Mouse (Mus musculus): Measurements from ENCODE around the gene Fbxw21. TPM values are rescaled to one million over a fixed set of nuclear protein-coding genes. Genes with fewer than 3 reads are reported as not detected.

The Fbxw21 gene
- polyA plus RNA-seq, 1 experiment from 2014 or later = not detected

- no peak for ATAC-seq
- Histone ChIP-seq H3K9ac (replicated peaks) (no peak overlapping the region), H3K4me2 (replicated peaks) (no peak overlapping the region), H3K9me3 (no peaks in the 10 kb centered on the region), H3K36me3 (peaks cover 100% of the 10 kb centered on the region), H3K4me1 (replicated peaks) (no peaks in the 10 kb centered on the region), H3K27ac (no peak overlapping the region), H3K27me3 (no peaks in the 10 kb centered on the region), H3K4me3 (replicated peaks) (no peak overlapping the region)
- WGBS = 95% methylated on average over 11 of the region's 11 CpGs
Observed at GRCm38 (mm10) chr9:109110240-109110639, 51.6 kb downstream of the Fbxw21 start.

DNA sequence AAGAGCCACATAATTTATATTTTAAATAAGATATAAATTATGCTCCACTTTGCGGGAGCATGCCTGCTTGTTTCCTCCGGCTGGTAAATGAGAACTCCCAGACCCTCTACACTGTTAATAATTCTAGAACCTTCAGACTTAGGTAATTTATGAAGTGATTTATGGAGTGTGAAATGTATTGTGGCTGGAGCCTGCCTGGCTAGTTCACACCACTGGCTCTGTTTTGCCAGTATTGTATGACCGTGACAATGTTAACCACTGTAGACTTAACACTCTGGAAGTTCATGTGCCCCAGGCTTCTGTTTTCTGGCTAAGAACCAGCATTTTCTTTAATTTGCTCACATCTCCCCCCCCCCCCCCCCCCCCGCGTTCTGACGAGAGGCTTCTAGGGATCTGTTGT is 54.5 kb downstream of the Fbxw21 start:
- Histone ChIP-seq H3K36me3 (peaks cover 100% of the 10 kb centered on the region), H3K9me3 (no peaks in the 10 kb centered on the region), H3K27ac (no peak overlapping the region), H3K4me1 (replicated peaks) (peaks cover 11% of the 10 kb centered on the region), H3K4me2 (replicated peaks) (no peak overlapping the region), H3K4me3 (replicated peaks) (no peak overlapping the region), H3K9ac (replicated peaks) (no peak overlapping the region), H3K27me3 (no peaks in the 10 kb centered on the region)
- WGBS = 83% methylated on average over 6 of the region's 6 CpGs
- ATAC-seq = no peak

DNA sequence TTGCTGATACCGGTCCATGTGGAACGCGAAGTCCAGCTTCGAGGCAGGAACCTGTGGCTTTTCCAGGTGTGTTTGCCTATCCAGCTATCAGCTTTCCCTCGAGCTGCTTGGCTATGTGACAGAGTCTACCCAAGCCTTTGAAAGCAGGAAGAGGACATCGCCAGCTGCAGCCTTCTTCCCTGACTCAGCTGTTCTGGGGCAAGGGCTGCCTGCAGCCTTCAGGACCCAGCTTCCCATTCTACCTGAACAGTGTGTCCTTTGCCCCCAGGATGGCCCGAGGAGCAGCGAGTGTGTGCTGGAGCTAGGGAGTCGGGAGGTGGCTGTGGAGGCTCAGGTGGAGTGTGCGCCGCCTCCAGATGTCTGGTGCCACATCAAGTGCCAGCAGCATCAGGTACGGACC is 56.2 kb downstream of the Fbxw21 start:
- H3K4me2 ChIP-seq (replicated peaks) = no peak overlapping the region
- H3K4me1 ChIP-seq (replicated peaks) = peaks cover 14% of the 10 kb centered on the region
- H3K9me3 ChIP-seq = no peaks in the 10 kb centered on the region
- no peaks in the 10 kb centered on the region for H3K27me3 ChIP-seq
- H3K36me3 ChIP-seq = peaks cover 100% of the 10 kb centered on the region
- no peak overlapping the region for H3K4me3 ChIP-seq (replicated peaks)
- no peak for ATAC-seq
- no peak overlapping the region for H3K27ac ChIP-seq
- 98% methylated on average over 12 of the region's 12 CpGs for WGBS
- no peak overlapping the region; the same call in 1 of the 2 replicates for H3K9ac ChIP-seq (replicated peaks)

DNA sequence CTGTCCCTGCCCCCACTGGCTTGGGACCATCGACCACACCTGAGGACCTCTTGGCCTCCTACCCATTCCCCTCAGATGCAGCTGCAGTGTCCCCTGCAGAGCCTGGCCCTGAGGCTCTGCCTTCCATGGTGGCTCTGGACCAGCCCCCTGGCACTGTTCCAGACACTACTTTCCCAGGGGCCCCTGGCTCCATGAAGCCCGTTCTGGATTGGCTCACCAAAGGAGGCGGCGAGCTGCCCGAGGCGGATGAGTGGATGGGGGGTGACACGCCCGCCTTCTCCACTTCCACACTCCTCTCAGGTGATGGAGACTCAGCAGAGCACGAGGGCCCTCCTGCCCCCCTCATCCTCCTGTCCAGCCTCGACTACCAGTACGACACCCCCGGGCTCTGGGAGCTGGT is 56.8 kb downstream of the Fbxw21 start:
- no peak overlapping the region for H3K9ac ChIP-seq (replicated peaks)
- H3K27ac ChIP-seq = no peak overlapping the region
- WGBS = 82% methylated on average over 12 of the region's 12 CpGs
- ATAC-seq = peak; percentile 32; the same call in 1 of the 2 replicates
- H3K4me2 ChIP-seq (replicated peaks) = no peak overlapping the region
- H3K27me3 ChIP-seq = no peaks in the 10 kb centered on the region
- H3K9me3 ChIP-seq = no peaks in the 10 kb centered on the region
- H3K4me1 ChIP-seq (replicated peaks) = peaks cover 15% of the 10 kb centered on the region
- no peak overlapping the region for H3K4me3 ChIP-seq (replicated peaks)
- H3K36me3 ChIP-seq = peaks cover 100% of the 10 kb centered on the region

DNA sequence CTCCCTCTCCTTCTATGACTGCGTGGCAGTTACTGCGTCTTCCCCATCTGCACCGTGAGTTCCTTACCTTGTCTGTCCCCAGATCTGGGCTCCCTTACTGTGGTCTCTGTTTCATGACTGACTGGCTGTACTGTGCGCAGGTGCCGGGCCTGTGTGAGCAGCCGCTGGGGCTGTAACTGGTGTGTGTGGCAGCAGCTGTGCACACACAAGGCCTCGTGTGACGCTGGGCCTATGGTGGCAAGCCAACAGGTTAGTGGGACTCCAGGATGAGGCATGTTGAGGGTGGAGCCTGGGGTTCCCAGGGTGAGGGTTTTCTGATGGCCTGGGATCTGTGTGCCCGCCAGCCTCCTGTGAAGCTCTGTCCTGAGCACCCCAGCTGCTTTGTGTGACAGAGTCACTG is 57.8 kb downstream of the Fbxw21 start:
- 94% methylated on average over 9 of the region's 9 CpGs for WGBS
- Histone ChIP-seq H3K36me3 (peaks cover 100% of the 10 kb centered on the region), H3K9me3 (no peaks in the 10 kb centered on the region), H3K4me3 (replicated peaks) (no peak overlapping the region), H3K27ac (no peak overlapping the region), H3K4me1 (replicated peaks) (peaks cover 24% of the 10 kb centered on the region), H3K9ac (replicated peaks) (peak overlapping the region; percentile 28; the same call in 1 of the 2 replicates), H3K4me2 (replicated peaks) (no peak overlapping the region), H3K27me3 (no peaks in the 10 kb centered on the region)
- no peak for ATAC-seq

DNA sequence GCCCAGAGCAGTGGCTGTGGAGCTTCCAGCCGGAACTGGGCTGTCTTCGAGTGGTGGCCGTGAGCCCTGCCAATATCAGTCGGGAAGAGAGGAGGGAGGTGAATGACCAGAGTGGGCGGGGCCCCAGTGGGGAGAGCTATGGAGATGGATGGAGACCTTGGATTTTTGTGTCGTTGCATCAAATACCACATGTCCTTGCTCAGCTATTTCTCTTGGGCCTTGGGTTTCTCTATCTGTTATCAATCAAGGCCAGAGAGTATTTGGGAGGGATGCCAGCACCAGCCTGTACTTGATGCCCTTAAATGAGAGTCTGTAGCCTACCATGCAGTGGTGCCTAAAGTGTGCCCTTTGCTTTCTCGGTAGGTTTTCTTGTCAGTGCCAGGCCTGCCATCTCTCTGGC is 58.6 kb downstream of the Fbxw21 start:
- Histone ChIP-seq H3K4me3 (replicated peaks) (no peak overlapping the region), H3K9ac (replicated peaks) (no peak overlapping the region), H3K4me1 (replicated peaks) (peaks cover 32% of the 10 kb centered on the region), H3K36me3 (peaks cover 97% of the 10 kb centered on the region), H3K4me2 (replicated peaks) (no peak overlapping the region), H3K9me3 (no peaks in the 10 kb centered on the region), H3K27ac (no peak overlapping the region), H3K27me3 (no peaks in the 10 kb centered on the region)
- WGBS = 81% methylated on average over 7 of the region's 7 CpGs
- no peak for ATAC-seq

- Histone ChIP-seq H3K4me1 (replicated peaks) (peaks cover 39% of the 10 kb centered on the region), H3K4me2 (replicated peaks) (no peak overlapping the region), H3K9ac (replicated peaks) (peak overlapping the region; percentile 19; the same call in 1 of the 2 replicates), H3K4me3 (replicated peaks) (no peak overlapping the region), H3K36me3 (peaks cover 90% of the 10 kb centered on the region), H3K27me3 (no peaks in the 10 kb centered on the region), H3K27ac (no peak overlapping the region), H3K9me3 (no peaks in the 10 kb centered on the region)
- no peak for ATAC-seq
- 92% methylated on average over 3 of the region's 3 CpGs for WGBS
Observed at GRCm38 (mm10) chr9:109102541-109102940, 59.3 kb downstream of the Fbxw21 start.

- Histone ChIP-seq H3K4me3 (replicated peaks) (no peak overlapping the region), H3K27me3 (no peaks in the 10 kb centered on the region), H3K36me3 (peaks cover 84% of the 10 kb centered on the region), H3K27ac (no peak overlapping the region), H3K9me3 (no peaks in the 10 kb centered on the region), H3K4me1 (replicated peaks) (peaks cover 45% of the 10 kb centered on the region), H3K4me2 (replicated peaks) (no peak overlapping the region), H3K9ac (replicated peaks) (no peak overlapping the region)
- WGBS = 90% methylated on average over 5 of the region's 5 CpGs
- ATAC-seq = no peak
Observed at GRCm38 (mm10) chr9:109101933-109102445, 59.9 kb downstream of the Fbxw21 start.

GRCm38 (mm10) chr9:109100307-109100928 is 61.4 kb downstream of the Fbxw21 start:
- Histone ChIP-seq H3K9me3 (no peaks in the 10 kb centered on the region), H3K4me3 (replicated peaks) (no peak overlapping the region), H3K27ac (no peak overlapping the region), H3K4me2 (replicated peaks) (0 out of 2 replicates have a peak overlapping the region, but pooled peaks have one; percentile 3), H3K27me3 (no peaks in the 10 kb centered on the region), H3K4me1 (replicated peaks) (peaks cover 53% of the 10 kb centered on the region), H3K36me3 (peaks cover 68% of the 10 kb centered on the region), H3K9ac (replicated peaks) (0 out of 2 replicates have a peak overlapping the region, but pooled peaks have one; percentile 20)
- 93% methylated on average over 20 of the region's 20 CpGs for WGBS
- no peak for ATAC-seq

- Histone ChIP-seq H3K9me3 (no peaks in the 10 kb centered on the region), H3K4me1 (replicated peaks) (peaks cover 52% of the 10 kb centered on the region), H3K27ac (peak overlapping the region; percentile 100), H3K4me3 (replicated peaks) (peak overlapping the region; percentile 73), H3K4me2 (replicated peaks) (peak overlapping the region; percentile 99), H3K27me3 (no peaks in the 10 kb centered on the region), H3K36me3 (peaks cover 54% of the 10 kb centered on the region), H3K9ac (replicated peaks) (peak overlapping the region; percentile 93)
- WGBS = 55% methylated on average over 6 of the region's 6 CpGs
- ATAC-seq = no peak
Observed at GRCm38 (mm10) chr9:109098969-109099368, 62.9 kb downstream of the Fbxw21 start.

GRCm38 (mm10) chr9:109098366-109098765 is 63.5 kb downstream of the Fbxw21 start:
- Histone ChIP-seq H3K9me3 (no peaks in the 10 kb centered on the region), H3K27ac (peak overlapping the region; percentile 100), H3K9ac (replicated peaks) (peak overlapping the region; percentile 93), H3K36me3 (peaks cover 48% of the 10 kb centered on the region), H3K4me1 (replicated peaks) (peaks cover 56% of the 10 kb centered on the region), H3K27me3 (no peaks in the 10 kb centered on the region), H3K4me3 (replicated peaks) (peak overlapping the region; percentile 73), H3K4me2 (replicated peaks) (peak overlapping the region; percentile 99)
- 91% methylated on average over 8 of the region's 8 CpGs for WGBS
- ATAC-seq = no peak

DNA sequence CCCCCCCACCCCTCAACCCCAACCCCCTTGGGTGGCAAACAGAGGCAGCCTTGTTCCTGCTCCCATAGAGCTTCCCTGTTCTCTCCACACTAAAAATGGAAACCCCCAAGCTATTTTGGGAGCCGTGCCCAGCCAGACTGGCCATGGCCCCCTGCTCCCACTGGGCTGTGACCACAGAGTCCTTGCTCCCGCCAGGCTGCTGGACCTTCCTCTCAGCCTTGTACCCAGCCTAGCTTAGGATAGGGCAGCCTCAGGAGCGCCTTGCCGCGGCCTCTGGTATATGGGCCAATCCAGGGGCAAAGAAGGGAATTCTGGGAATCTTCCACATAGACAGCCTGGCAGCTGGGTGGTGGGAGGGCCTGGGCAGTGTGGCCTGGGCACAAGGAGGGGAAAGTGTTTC is 64.0 kb downstream of the Fbxw21 start:
- H3K4me2 ChIP-seq (replicated peaks) = peak overlapping the region; percentile 99
- no peaks in the 10 kb centered on the region for H3K9me3 ChIP-seq
- 0 out of 2 replicates have a peak, but pooled peaks have one; percentile 6 for ATAC-seq
- peak overlapping the region; percentile 100 for H3K27ac ChIP-seq
- H3K4me3 ChIP-seq (replicated peaks) = peak overlapping the region; percentile 73
- WGBS = 56% methylated on average over 5 of the region's 5 CpGs
- no peaks in the 10 kb centered on the region for H3K27me3 ChIP-seq
- peak overlapping the region; percentile 93 for H3K9ac ChIP-seq (replicated peaks)
- peaks cover 56% of the 10 kb centered on the region for H3K4me1 ChIP-seq (replicated peaks)
- H3K36me3 ChIP-seq = peaks cover 44% of the 10 kb centered on the region

Measured in midbrain, embryonic 13.5 days (tissue).